Mouse (Mus musculus): Measurements from ENCODE around the gene Rnaset2a.
"Not testable (repeated sequence)": the region's sequence is repeated elsewhere in the genome, so short reads cannot be mapped to it uniquely, and the experiment has no call there.

The Rnaset2a gene

DNA sequence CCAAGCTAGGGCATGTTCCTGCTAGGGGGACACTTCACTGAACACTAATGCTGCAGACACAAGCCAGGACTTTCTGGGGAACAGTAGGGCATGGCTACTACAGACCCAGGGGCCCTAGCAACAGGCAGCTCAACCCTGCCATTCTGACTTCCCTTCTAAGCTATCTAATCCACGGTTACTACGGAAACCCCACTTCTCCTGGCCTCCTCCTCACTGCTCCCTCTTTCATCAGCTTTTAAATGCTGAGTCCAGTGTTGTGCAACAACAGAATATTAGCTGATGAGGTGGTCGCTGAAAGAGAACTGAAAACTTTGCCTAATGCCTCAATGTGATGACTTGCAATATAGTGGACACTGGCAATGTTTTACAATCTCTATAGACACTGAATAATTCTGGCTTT lies 7.7 kb downstream of the Rnaset2a start:
- in situ Hi-C loops (cut with MboI; ENCODE audit: low sequenced_read_pairs) = not testable (repeated sequence)

DNA sequence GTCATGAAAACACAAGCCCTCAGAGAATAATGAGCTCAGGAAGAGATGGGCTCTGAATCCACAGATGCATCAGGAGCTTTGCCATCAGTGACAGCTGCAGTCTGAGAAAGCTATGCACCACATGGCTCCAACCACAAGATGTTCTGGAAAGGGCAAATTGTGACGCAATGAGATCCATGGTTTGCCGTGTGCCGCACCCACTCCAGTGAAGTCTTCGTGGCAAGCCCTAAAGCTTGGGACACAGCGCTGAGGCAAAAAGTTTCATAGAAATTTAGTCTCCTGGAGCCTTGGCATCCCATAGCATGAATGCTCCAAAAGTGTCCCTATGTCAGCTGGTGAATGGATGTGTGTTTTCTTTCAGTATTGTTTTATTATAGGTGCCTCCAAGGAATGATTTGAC lies 9.8 kb downstream of the Rnaset2a start:
- in situ Hi-C loops (cut with MboI; ENCODE audit: low sequenced_read_pairs) = not testable (repeated sequence)

DNA sequence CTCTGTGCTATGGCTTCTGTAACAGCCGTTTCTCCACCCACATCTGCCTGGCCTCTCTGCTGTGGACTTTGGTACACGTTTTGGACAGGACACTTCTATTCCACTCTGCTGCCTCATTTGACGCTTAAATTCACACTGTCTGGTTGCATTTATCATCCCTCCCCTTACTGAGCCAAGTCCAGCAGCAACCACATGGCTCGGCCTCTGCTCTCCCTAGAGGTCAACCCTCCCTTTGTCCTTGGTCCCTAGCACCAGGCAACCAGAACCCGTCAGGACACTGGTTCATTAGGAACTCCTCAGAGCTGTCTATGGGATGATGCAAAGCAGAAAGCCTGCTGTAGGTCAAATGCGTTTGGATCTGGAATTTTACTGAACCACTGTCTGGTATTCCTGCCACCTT lies 17.0 kb downstream of the Rnaset2a start:
- in situ Hi-C loops (cut with MboI; ENCODE audit: low sequenced_read_pairs) = not testable (repeated sequence)

DNA sequence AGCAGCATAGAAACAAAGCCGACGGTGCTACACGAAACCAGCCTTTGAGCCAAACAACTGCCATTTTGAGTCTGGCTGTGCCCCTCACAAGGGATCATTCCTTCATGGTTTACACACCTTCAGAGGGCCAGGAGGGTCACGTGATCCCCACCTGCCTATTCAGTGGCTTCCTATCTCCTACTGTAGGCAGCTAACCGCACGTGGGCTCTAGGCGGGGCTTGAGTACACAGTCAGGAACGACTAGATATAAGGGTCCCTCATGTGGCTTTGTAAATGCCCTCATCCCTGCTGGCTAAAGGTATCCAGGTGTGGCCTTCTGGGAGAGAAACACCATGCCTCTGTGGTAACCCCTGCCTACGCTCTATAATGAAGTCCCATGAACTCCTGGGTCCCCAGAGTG lies 18.3 kb downstream of the Rnaset2a start:
- in situ Hi-C loops (cut with MboI; ENCODE audit: low sequenced_read_pairs) = not testable (repeated sequence)

DNA sequence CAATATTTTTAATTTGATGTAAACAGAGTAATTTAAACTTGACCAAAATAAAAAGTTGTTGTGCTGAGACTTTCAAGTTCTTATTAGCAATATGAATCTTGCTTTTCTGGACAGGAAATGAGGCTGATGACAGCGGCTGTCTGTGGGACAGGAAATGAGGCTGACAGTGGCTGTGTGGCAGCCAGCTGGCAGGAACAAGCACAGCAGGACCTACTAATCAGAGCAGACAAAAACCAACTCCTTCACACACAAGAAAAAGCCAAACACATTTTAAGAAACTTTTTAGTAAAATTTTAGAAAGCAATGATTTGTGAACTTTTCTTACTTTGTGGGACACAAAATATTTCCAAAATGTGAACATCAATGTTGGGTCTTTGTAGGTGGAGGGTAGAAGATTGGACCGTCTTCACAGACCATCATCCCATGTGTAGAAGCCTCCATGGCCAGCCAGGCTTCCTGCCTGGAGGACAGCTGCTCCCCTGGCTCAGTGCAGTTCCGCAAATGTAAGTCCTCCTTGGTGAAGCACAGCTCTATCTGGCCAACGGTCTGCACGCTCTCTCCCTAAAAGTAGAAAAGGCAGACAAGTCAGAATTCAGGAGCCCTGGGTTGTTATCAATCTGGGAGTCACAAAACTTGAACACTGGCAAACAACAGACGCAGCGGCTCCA lies 19.4 kb downstream of the Rnaset2a start:
- in situ Hi-C loops (cut with MboI; ENCODE audit: low sequenced_read_pairs) = not testable (repeated sequence)

DNA sequence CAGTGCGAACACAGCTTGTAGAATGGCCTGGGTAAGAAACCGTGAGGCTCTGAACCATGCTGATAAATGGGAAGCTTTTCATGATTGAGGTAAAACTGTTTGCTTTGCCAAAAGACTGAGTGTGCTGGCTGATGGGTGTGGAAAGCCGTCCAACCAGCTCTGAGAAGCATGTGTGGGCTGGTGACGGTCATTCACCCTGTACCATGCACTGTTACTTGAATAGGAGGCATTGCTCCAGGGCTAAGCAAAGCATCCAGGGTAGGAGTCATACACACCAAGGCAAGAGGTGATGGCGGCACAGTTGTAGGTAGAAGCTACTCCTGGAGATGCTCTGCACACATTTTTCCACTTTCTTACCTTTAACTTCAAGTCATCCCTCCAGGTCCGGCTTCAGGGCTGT lies 23.3 kb downstream of the Rnaset2a start:
- in situ Hi-C loops (cut with MboI; ENCODE audit: low sequenced_read_pairs) = not testable (repeated sequence)

DNA sequence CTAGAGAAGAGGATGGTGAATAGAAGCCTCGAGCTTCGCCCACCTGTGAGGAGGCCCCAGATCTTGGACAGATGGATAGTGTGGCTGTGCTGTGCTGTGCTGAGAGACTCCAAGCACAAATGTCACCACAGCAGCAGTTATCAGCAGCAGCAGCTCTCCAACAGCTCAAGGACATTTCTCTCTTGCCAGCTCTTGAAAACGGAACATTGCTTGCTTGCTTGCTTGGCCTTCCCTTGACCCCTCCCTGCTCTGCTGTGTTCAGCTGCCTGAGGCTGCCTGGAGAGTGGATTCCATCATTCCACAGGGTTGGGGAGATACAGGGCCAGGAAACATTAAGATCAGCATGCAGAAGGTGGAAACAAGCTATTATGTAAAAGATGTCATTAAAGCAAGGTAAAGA lies 24.9 kb downstream of the Rnaset2a start:
- in situ Hi-C loops (cut with MboI; ENCODE audit: low sequenced_read_pairs) = not testable (repeated sequence)

DNA sequence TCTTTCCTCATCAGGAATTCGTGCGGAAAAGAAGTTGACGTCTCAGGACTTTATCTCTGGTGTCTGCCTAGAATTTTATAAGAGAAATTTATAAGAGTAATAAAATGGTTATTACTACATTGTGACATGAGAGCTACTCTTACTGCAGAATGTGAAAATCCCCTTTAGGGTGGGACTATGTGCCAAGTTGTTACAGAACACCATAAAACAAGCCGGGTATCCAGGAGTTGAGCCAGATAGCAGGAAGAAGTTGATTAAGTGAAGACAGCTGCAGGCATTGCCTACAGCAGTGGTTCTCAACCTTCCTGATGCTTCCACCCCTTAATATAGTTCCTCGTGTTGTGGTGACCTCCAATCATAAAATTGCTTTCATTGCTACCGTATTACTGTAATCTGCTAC lies 31.0 kb downstream of the Rnaset2a start:
- in situ Hi-C loops (cut with MboI; ENCODE audit: low sequenced_read_pairs) = not testable (repeated sequence)

DNA sequence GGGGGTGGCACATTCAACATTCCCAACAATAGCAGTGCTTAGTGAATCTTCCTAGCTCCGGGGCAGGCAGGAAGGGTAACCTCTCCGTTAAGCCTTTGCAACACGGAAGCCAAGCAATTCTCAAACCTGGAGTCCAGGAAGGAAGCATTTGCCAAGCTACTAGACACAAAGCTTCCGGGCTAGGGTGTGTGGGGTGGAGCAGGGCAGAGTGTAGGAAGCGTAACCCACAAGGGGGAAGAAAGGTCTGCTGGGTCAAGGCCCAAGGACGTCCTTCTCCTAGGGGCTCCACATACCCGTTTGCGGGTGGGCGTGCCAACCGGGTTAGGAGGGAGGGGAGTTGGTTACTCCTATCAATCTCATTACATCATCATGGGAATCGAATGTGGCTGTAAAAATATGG lies 31.5 kb downstream of the Rnaset2a start:
- in situ Hi-C loops (cut with MboI; ENCODE audit: low sequenced_read_pairs) = not testable (repeated sequence)

DNA sequence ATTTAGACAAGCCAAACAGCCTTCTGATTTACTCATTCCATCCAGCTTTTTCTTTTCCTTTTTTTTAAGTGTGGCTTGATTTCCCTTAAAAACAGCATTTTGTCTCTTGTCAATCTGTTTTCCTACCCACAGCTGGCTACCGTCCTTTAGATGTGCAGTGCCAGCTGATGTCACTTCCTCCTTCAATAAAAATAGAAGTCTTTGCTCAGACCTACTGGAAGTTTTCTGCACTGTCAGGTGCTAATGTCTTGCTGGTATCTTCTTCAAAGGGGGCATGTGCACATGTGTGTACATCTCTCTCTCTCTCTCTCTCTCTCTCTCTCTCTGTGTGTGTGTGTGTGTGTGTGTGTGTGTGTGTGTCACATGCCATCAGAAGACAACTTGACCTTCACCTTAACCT lies 35.7 kb downstream of the Rnaset2a start:
- in situ Hi-C loops (cut with MboI; ENCODE audit: low sequenced_read_pairs) = not testable (repeated sequence)

DNA sequence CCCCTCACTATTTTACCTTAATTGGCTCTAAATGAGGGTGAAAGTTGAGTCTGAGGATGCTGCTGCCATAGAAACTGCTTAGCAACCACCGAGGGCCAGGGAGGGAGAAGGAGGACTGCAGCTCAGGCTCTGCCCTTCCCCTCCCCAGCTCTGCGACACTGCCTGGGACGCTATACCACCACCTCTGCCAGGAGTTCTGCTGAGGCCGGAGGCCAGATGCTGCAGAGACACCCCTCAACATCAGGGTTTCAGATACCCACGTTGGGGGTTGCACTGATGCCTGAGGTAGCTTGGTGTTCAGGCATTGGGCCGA lies 46.6 kb downstream of the Rnaset2a start:
- in situ Hi-C loops (cut with MboI; ENCODE audit: low sequenced_read_pairs) = not testable (repeated sequence)

DNA sequence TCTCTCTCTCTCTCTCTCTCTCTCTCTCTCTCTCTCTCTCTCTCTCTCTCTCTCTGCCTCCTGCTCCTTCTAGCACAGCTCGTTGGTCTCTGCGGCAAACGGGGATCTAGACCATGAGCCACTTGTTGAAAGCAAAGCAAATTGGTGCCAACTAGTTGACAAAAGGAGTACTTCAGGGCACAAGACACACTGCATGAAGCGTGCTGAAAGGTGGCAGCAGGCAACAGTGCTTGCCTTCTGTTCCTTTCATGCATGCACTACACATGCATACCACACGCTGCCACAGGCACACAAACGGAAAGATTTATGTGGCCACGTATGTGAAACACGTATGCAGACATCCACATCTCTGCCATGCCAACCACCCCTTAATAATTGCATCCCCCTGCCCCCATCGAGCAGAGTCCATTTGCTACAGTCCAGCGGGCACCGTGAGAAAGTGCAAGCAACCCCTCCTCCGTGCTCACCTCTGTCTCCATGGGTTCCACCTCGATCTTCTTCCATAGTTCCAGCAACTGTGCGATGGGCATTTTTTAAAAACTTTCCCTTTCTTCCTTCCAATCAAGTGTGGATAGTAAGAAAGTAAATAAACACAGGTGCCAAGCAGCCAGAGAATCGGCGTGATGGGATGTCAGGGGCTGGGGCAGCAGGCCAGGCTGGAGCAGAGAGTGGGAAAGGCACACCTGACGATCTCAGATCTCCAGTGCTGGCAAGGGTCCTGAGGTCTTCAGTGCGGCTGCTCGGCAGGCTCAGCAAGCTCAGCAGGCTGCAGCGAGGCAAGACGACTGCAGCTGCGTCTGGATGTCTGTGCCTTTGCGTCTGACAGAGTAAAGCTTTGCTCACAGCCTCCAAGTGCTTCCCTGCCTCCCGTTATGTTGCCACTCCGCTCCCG lies 47.2 kb downstream of the Rnaset2a start:
- in situ Hi-C loops (cut with MboI; ENCODE audit: low sequenced_read_pairs) = not testable (repeated sequence)

DNA sequence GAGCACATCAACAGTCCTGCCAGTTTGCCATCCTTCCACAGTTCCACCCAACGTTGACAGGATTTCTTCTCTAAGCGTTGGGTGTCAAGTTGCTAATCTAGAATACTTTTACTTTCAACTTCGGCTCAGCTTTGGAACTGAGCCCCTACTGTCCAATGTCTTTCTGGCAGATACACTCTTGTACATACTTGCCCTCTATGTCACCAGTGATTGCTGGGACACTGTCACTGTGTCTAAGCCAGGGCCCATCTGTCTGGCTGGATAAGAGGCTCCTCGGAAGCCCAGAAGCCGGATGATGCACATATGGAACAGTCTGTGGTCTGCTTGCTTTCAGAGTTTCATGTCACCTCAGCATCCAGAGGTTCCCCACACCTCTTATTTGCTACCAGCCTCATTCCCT lies 51.7 kb downstream of the Rnaset2a start:
- in situ Hi-C loops (cut with MboI; ENCODE audit: low sequenced_read_pairs) = not testable (repeated sequence)

DNA sequence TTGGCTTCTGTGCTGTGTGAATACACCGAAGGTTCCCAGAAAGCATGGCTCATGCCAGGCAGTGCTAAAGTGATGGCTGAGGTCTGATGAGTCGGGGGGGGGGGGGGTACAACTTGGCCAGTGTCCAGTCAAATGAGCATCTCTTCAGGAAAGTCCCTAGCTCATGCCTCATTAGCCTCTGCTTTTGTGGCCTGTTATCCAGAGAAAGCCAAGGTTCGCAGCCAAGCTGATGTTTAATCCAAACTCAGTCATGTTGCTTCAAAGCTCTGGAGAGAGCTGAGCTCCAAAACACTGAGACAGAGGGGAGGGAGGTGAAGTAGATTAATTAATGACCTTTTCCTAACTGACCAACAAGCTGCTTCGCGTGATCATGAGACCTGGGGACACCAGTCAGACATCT lies 52.2 kb downstream of the Rnaset2a start:
- in situ Hi-C loops (cut with MboI; ENCODE audit: low sequenced_read_pairs) = not testable (repeated sequence)

DNA sequence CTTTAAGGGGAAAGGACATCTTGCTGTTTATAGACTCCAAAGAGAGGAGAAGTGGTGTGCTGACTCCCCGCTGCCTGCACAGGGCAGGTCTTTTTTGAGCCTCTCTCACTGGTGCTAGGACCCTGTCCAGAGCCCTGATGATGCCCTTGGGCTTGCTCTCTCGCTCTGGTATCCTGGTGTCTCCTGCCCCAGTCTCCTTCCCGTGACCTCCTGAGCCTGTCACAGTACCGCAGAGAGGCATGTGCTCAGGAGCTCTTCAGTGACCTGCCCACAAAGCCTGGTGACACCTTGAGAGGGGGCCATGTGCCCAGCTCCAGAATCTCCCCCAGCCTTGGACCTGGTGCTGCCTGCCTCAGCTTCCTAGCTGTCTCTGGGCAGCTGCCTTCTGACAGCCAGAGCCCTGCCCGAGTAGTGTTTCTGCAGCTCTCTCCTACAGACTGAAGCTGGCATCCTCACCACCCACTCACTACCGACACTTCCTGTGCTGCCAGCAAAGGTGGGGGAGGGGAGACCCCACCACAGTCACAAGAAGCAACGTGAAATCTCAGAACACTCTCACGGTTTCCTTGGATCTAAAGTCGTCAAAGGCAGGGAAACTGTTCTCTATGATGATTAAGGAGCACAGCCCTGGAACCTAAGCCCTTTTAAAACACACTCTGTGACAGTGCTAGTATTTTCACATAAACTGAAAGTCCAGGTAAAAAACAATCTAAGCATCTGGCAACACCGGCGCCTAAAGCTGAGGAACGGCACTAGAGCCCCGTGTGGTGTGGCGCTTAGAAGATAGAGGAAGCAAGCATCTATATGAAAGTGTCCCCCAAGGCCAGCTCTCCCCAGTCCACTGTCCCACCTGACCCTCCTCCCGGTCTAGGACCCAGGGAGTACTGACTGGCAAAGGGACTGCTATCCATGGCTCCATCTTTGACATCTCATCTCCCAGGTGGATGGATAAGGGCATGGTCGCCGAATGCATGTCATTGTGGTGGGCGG lies 55.1 kb downstream of the Rnaset2a start:
- in situ Hi-C loops (cut with MboI; ENCODE audit: low sequenced_read_pairs) = not testable (repeated sequence)

DNA sequence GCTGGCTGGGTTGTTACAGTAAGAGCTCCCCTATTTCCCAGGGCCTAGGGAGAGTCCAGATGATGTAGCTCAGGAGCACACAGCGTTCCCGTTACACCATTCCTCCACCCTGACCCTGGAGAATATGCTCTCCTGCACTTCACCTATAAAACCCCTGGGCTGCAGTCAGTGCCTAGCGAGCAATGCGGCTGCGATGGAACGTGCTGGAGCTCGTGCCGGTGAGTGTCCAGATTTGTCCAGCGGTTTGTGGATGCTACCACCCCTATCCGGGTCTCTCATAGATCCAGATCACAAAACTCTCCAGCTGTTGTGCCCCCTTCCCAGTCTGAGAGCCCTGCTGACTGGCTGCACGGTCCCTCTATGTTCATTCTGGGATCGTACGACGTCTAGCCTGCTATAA lies 56.6 kb downstream of the Rnaset2a start:
- in situ Hi-C loops (cut with MboI; ENCODE audit: low sequenced_read_pairs) = not testable (repeated sequence)

DNA sequence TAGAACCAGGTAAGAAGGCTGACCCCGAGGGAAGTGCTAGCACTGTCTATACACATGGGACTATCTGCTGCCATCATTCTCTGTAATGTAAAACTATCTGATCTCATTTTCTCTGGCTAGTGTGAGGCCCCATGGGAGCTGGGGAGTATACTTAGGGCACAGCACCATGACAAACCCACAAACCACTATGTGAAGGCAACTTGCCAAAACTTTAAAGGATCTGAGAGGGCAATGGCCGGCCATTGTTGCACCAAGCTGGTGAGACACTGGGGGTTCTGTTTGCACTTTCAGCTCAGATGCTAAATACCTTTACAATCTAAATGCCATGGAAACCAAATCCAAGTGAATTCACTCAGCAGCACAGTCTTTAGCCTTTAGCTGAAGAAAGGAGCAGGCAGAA lies 78.0 kb downstream of the Rnaset2a start:
- in situ Hi-C loops (cut with MboI; ENCODE audit: low sequenced_read_pairs) = not testable (repeated sequence)

Data from CH12F3 (cell line).